Mouse (Mus musculus) cerebellum, adult 11-12 months (tissue): ENCODE measurements around the gene Tubb4b.

ENCODE experiments used
- DNase-seq: peaks from one replicate; pipeline ENCODE4 v3.0.0; 2022

Gene Tubb4b

DNA sequence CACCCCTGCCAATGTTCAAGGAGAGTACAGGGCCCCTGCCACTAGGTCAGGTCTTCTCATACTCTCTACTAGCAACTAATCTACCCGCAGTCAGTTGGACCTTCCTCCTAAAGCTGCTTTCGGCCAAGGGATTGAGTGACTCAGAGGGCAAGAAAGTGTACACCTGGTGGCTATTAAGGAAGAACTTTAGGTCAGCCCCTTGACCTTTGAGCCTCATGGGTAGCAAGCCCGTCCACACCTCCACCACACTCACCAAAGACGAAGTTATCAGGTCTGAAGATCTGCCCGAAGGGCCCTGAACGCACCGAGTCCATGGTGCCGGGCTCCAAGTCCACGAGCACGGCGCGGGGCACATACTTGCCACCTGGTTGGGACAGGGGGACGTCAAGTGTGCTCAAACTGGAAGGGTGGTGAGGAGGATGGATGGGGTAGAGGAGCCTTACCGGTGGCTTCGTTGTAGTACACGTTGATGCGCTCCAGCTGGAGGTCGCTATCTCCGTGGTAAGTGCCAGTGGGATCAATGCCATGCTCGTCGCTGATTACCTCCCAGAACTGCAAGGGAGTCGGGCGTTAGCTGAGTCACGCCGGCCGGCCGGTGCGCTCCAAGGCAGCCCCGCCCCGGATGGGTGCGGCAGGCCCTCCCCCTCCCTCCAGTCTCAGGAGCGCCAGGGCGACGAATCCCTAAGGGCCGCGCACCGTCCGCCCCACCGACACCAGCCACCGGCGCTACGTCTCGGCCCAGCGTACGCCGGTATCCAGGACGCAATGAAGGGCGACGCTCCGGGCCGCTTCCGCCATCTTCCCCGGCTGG, 616 bp downstream of the Tubb4b start:
- DNase-seq = peak; percentile 84

DNA sequence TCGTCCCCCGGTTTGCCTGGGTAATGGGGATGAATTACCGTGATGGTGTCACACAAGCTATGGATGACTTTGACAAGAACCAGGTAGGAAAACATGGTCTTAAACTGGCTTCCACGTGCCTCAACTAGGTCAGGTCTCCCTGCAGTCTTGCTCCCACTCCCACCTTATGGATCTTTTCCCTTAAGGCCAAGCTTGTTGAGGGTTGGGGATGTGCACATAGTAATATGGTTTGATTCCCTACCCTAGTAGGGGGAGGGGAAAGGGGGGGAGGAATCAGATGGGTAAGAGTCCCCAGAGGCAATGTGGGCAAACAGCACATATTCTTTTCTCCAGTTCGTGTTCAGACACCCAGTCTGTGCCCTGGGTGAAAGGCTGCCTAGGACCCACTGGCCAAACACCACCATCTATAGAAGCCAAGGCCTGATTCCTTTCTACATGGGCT, 3.1 kb downstream of the Tubb4b start:
- no peak for DNase-seq

DNA sequence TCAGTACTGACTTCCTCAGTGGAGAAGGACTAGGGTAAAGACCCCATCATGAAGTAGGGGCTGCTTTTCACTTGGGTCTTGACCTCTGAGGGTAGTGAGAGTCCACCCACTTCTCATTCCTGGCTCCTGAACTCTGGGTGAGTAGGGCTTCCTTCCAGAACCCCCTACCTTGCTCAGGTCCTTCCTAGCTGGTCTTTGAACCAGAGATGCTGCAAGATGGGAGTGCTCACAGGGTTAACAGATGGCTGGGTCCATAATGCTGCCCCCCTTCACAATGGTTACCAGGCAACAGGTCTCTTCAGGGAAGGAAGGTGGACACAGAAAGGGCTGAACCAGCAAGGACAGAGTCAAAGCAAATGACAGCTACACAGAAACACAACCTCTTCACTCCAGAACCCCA, 6.1 kb downstream of the Tubb4b start, which contains the start of gene Fam166a:
Fam166a (plus strand) TSS at position 301 of the 400 bp plus-strand sequence.
- DNase-seq = no peak

DNA sequence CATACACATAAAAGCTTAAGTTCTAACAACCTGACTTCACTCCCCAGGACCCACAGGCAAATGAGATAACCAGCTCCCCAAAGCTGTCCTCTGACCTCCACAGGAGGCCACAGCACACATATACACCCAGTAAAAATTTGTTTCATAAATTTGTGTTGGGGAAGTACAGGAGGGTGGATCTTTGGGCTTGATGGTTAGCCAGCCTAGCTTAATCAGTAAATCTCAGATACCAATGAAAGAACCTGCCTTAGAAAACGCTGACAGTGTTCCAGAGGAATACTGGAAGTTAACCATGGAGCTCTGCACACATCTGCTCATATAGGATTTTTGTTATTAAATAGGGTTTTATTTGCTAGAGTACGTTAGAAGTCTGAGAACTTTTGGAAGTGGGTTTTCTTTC, 6.8 kb downstream of the Tubb4b start:
- no peak for DNase-seq

DNA sequence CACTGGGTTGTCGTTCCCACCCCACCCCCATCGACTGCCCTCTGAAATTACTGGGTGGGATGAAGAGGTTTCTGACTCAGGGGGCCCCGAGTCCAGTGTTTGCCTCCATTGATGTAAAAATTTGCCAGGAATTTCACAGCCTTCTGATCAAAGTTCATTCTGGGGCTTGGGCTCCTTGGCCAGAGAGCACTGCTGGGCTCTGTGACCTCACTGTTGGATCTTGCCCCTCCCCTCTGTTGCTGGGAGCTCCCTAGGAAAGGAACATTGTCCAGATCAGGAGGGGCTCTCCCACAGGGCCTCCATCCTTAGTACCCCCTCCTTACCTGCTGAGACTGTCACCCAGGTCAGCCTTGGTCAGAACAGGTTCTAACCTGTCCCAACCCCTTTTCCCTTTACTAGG, 10.1 kb downstream of the Tubb4b start, which contains the start of gene Stpg3:
Stpg3 (minus strand) TSS at position 194 of the 400 bp plus-strand sequence.
- DNase-seq = no peak

DNA sequence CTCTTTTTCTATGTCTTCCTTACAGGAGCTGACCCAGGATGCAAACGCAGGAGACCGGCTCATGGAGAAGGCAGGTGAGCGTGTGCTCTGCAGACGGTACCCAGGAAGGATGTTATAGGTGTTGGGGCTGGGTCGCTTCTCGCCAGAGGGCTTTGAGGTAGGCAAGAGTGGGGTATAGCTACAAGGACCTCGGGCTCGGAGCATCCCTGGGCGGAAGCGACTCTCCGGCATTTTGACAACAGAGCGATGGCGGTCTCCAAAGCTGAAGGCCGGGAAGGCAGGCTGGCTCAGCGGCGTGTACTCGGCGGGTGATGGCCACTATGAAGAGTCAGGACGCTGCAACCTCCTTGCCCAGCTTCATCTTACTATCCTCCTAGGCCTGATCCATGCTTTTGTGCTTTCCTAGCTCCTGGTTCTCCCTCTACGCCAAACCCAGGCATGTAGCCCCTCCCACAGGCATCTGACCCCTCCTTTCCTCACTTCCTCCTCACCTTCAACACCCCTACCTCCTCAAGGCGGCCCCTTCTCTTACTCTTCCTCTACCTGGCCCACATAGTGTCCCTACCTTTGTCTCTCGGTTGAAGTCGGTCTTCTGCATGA, 11.1 kb downstream of the Tubb4b start:
- DNase-seq = no peak

DNA sequence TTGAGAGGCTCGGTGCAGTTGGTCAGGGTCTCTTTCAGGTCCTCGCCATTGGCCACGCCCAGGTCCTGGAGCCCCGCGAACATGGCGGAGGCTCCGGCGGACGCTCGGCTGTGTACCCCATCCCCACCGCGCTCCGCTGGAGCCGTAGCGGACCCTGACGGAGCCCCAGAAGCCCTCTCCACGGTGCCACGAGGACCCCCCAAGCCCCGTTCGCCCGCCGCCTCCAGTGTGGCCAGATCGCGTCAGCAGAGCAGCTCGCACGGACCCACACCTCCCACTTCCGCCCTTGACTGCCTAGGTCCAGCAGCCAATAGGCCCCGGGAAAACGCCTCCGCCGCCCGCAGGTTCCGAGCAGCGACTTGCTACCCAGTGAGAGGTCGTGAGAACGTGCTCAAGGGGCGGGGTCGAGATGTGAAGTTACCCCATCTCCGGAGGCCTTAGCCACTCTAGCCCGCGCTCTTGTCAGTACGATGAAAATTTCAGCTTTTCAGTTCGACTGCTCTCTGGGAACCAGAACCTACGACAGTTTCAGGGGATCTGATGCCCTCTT, 13.3 kb downstream of the Tubb4b start, which contains the start of gene Nelfb:
Nelfb (minus strand) TSS at position 369 of the 550 bp plus-strand sequence.
- peak; percentile 84 for DNase-seq

DNA sequence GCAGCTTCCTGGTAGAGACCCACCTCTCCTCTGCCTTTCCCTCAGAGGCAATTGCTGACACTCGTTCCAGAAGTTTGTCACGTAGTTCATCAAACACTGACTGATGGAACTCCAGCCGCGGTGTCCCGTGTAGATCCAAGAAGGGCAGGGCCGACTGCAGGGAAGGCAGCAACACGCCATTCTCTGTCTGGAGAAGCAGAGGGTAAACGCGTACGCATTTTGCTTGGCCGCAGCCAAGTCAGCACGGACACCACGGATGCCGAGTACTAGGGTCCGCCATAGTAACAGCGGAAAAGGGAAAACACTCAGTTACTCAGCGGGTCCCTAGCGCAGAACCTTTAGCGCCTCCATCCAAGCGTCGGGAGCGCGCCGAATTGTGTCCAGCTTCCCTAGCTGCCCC, 13.8 kb downstream of the Tubb4b start:
- no peak for DNase-seq

DNA sequence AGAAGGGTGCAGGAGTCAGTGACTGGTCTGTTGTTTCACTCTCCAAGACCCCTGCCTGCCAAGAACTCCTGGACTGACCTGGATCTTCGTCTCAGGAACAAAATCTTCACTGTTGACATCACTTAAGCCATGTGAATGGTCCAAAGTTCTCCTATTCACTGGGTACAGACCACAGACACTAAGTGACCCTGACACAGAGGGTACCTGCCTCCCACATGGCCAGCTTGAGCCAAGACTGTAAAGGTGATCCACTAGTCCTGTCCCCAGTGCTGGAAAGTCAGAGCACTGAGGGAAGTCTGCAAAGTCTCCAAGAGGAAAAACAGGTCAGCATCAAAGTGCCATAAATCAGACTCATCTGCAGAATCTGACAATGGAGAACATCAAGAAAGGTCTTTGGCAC, 16.9 kb downstream of the Tubb4b start:
- no peak for DNase-seq

DNA sequence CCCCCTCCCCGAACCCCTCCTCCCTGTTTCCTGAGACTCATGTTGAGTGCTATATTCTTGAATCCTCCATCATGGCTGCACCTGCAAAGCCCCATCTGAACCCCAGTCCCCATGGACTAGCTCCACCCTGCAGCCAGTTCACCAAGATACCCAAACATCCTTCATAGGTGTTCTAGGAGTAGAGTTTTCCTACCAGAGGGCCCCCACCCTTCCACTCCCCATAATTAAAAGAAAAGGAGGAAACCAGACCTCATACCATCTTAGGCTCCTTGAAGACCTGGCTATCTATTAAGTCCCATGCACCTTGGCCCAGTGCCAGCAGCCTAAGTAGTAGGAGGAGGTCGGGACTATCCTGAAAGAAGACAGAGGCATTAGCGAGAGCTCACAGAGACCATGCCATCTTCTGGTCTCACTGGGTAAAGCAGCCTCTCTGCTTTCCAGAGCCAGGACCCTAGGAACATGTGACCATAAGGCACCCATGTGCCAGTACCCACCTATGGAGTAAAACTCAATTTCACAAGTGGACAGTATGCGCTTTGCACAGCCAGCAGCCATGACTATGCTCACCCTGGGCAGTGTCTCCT, 20.8 kb downstream of the Tubb4b start:
- DNase-seq = no peak

DNA sequence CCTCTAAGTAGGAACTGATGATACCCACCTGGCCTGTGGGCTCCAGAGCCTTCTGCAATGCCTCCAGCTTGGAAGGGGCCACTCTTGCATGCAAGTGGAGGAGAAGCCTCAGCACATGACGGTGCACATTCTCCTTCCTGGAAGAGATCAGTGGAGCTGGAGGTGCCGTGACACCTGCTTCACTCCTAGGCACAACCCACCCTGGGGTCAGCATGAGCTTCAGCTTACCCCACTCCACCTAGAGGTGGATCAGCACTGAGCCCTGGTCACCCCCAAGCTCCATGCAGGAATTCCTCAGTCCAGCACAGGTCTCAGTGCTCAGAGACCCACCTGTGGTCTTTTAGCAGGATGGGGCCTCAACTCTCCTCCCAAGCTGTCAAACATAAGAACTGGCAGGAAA, 23.9 kb downstream of the Tubb4b start:
- no peak for DNase-seq

DNA sequence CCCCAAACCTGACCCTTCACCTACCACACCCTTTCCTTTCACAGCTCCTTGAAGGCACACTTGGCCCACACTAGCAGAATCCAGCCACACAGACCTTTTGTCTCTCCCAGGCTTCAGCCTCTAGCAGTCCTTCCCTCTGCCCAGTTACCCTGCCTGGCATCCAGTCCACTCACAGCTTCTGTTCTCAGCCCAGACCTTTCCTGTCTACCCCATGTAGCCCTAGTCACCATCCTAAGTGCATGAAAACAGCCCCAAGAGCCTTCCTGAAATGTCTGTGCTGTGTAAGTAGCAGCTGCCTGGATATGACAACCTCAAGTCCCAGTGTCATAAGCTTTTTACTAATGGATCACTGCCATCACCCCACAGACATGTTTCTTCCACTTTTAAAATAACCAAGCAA, 26.6 kb downstream of the Tubb4b start:
- DNase-seq = no peak

DNA sequence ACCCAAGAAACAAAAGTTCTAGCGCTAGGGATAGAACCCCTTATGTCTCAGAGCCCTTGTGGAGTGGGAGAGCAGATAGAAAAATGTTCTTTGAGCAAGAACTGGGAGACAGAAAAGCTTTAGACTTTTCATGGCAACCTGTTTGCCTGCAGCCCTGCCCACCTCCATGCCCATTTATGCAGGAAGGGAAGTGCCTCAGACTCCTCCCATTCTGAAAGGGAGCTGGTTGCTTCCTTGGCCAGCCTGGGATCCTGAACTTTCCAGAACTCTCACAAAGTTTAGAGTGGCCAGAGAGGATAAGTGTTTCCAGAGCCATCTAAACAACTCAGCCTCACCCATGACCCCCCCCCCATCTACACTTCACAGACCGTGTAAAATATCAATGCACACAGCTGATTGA, 27.3 kb downstream of the Tubb4b start:
- DNase-seq = no peak

DNA sequence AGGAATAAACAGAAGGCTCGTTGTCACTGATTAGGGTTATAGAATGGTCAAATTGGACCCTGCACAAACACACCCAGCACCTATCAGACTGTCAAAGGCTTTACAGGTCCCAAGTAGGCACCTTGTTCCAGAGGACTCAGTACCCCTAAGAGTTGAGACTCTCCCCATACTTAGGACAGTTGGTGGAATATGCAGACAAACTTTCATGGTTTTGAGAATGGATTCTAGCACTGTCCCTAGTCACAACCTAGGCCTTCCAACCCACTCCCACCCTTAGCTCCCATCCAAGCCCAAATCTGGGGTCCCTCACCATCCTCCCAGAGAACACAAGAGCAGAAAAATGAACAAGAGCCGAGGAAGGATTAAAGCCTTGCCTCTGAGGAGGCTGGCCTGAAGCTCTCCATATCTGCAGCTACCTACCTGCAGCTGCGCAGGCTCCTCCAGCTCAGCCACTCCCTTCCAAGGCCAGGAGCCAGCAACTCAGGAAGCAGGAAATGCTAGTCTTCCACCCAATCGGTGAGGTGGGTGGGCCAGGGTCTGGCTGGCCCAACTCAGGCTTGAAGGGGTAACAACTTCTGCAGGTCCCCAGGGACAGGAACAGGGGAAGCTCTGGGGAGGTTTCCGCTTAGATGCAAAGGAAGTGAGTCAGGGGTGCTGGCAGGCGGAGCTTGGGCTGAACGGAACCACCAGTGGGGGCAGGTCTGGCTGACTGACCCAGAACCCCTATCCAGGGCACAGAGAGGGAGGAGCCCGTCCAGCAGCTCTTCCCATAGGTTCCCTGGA, 28.1 kb downstream of the Tubb4b start, which contains the start of gene Tor4a:
Tor4a (minus strand) TSS at position 715 of the 783 bp plus-strand sequence.
- DNase-seq = no peak

DNA sequence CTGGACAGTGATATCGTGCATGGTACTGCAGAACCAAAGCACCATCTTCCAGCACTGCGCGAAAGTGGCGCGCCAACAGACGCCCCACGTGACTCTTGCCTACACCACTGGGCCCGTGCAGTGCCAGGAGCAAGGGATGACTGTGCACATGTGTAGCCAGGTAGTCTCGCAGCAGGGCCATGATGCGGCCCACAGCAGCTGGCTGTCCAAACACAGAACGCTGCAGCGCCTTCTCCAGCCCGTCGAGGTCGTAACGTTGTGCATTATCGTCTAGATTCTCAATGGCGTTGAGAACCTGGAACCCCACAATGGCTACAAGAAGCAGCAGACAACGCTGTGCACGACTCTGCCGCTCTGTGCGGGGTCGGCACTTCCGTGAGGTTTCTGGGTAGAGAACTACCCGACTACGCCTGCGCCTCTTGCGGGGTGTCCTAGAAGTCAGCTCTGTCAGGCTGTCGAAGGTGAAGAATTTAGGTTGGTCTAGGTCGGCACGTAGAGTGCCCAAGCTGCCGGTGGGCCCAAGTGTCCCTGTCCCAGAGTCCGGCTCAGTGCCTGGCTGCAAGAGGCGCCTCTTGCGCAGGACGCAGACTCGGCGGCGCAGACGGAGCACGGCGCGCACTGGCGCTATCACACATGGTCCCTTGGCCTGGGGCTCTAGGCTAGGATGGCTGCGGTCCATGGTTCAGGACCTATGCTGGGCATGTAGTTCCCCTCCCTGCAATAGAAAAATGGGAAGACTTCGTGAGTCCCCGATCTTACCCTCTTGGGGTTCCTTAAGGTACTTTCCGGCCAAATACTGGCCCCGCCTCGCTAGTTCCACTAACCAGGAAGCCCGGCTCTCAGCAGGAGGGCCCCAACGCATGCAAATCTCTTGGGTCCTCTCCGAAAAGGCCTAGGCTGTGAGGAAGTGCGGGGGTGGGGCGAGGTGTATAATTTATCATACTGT, 29.0 kb downstream of the Tubb4b start:
- DNase-seq = no peak

DNA sequence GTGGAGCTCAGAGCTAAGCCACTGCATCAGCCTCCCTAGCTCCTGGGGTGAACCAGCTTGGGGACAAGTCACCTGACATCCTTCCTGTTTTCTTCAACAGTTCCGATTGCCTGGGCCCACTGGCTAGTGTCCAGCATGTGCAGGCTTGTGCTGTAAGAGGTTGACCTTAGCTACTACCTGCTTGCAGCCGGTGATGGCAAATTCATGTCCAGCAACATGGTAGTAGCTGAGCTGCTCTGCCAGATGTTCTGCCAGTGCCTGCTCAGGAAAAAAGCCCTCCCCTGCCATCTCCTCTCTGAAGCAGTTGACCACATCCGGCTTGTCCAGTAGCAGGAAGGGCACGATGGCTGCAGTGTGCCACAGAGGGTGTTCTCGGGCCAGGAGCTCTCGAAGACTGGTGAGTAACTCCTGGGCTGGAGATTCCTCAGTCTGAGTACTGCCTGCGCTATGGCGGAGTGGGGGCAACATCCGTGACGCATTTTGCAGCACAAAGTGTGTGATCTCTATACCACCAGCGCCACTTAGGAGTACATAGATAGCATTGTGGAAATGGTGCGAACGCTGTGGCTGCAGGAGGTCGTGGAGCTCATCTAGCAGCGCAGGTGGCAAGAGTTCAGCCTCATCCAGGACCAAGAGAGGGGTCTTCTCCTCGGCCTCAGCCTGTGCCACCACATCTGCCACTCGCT, 29.9 kb downstream of the Tubb4b start:
- no peak for DNase-seq

DNA sequence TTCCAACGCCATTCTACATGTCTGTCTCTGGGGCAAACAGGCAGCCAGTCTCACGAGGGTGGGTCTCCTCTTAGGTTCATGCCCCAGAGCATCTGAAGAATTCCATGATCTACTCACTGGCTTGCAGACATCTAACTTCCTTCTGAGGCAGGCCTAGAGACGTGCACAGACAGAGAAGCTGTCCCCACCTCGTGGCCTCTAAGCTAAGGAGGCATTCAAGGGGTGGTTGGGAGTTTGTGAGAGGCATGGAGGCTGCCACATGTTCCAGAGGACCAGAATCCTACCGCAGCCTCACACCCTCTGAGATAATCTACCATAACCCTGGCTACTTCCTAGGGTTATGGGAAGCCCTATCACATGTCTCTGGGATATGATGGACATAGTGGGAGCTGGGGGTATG, 30.5 kb downstream of the Tubb4b start:
- DNase-seq = no peak

DNA sequence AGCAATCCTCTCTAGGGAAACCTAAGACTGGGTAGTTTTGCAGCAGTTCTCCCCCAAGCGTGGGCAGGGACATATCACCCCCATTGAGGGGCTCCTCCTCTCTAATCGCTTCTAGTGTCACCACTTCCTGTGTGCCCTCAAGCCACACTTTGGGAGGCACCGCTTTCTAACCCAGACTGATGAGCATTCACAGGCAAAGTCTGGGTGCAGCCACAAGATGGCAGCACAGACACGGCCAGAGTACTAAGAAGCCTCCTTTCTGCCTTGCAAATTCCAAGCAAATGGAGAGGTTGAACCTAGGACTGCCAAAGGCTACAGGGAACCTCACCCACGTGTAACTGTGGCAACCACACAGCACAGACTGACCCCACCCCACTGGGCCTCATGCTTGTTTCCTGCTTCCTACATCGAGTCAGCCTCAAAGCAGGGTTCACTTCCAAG, 31.2 kb downstream of the Tubb4b start:
- DNase-seq = peak; percentile 83

DNA sequence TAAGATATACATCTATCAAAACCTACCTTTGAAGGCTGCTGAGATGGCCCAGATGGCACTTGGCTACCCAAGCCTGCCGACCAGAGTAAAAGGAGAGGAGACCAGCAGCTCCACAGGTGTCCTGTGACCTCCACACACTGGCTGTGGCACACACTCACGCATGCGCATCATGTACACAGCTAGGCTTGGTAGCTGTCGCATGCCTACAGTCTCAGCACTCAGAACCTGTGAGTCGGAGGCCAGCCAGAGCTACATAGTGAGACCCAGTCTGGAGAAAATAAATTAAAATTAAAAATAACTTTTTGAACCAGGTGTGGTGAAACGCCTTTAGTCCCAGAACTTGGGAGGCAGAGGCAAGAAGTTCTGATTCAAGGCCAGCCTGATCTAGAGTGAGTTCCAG, 36.7 kb downstream of the Tubb4b start:
- no peak for DNase-seq

DNA sequence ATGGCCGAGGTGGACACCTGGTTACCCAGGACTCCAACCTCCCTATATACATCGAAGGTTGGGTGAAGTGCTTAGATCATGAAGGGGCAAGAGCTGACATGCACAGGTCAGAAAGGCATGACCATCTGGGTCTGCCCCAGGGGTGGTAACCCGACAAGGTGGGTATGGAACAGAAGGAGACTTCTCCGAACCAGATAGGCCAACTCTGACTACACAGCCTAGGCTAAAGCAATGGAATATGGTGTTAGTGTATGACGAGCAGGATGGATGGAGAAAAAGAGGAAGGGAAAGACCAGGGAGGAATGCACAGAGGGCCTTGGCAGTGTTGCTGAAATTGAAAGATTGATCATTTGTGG, 37.9 kb downstream of the Tubb4b start:
- no peak for DNase-seq
